Mouse (Mus musculus) adipocyte (in vitro differentiated cells): Measurements from ENCODE around the gene Ankrd52.

Source experiments
- DNase-seq: peaks from one replicate; pipeline ENCODE4 v3.0.0-alpha.2; 2016; ENCODE audit warnings: low spot score

Ankrd52 gene

GRCm38 (mm10) chr10:128440407-128440806 is 63.5 kb downstream of the Ankrd52 start:
- peak; percentile 58 for DNase-seq

- no peak for DNase-seq
Observed at GRCm38 (mm10) chr10:128441324-128442119, 64.6 kb downstream of the Ankrd52 start.

- no peak for DNase-seq
Observed at GRCm38 (mm10) chr10:128442718-128443117, 65.8 kb downstream of the Ankrd52 start.

GRCm38 (mm10) chr10:128444354-128444753 is 67.4 kb downstream of the Ankrd52 start:
- no peak for DNase-seq

- DNase-seq: no peak
Observed at GRCm38 (mm10) chr10:128445407-128445806, 68.5 kb downstream of the Ankrd52 start.

GRCm38 (mm10) chr10:128451014-128451413 is 74.1 kb downstream of the Ankrd52 start:
- DNase-seq: no peak

GRCm38 (mm10) chr10:128454471-128454870 is 77.6 kb downstream of the Ankrd52 start:
- DNase-seq: no peak

GRCm38 (mm10) chr10:128455280-128455679 is 78.4 kb downstream of the Ankrd52 start:
- peak; percentile 87 for DNase-seq

GRCm38 (mm10) chr10:128457676-128458075 is 80.8 kb downstream of the Ankrd52 start:
- no peak for DNase-seq
